Mouse (Mus musculus) spleen, adult 12 weeks (tissue): ENCODE results near the gene Hist1h2bg.
"Not testable (repeated sequence)": the region's sequence is repeated elsewhere in the genome, so short reads cannot be mapped to it uniquely, and the experiment has no call there.

ENCODE experiments used
- DNase-seq: peaks from one replicate; pipeline ENCODE4 v3.0.0; 2022; ENCODE audit warnings: low spot score

Hist1h2bg gene

GRCm38 (mm10) chr13:23562699-23563462 is 8.3 kb upstream of the Hist1h2bg start:
- no peak for DNase-seq

- no peak for DNase-seq
Observed at GRCm38 (mm10) chr13:23564482-23564881, 6.7 kb upstream of the Hist1h2bg start.

- DNase-seq = not testable (repeated sequence)
Observed at GRCm38 (mm10) chr13:23570261-23571021, 755 bp upstream of the Hist1h2bg start.

GRCm38 (mm10) chr13:23571504-23572217 is 465 bp downstream of the Hist1h2bg start:
- DNase-seq = not testable (repeated sequence)

GRCm38 (mm10) chr13:23572218-23573033 is 1.2 kb downstream of the Hist1h2bg start:
- DNase-seq = no peak

- not testable (repeated sequence) for DNase-seq
Observed at GRCm38 (mm10) chr13:23573034-23573897, 2.1 kb downstream of the Hist1h2bg start.

GRCm38 (mm10) chr13:23573898-23574524 is 2.8 kb downstream of the Hist1h2bg start, which contains the start of the genes Hist1h2bf and Hist1h2ad:
Hist1h2bf (minus strand) TSS chr13:23574196.
Hist1h2ad (plus strand) TSS chr13:23574381.
- DNase-seq = peak; percentile 85

- not testable (repeated sequence) for DNase-seq
Observed at GRCm38 (mm10) chr13:23574546-23575170, 3.5 kb downstream of the Hist1h2bg start.

GRCm38 (mm10) chr13:23575271-23575851 is 4.2 kb downstream of the Hist1h2bg start, which contains the start of gene Hist1h3d:
Hist1h3d (plus strand) TSS chr13:23575763.
- peak; percentile 76 for DNase-seq

GRCm38 (mm10) chr13:23575864-23576313 is 4.7 kb downstream of the Hist1h2bg start:
- DNase-seq = not testable (repeated sequence)

GRCm38 (mm10) chr13:23576351-23576881 is 5.2 kb downstream of the Hist1h2bg start:
- no peak for DNase-seq

- DNase-seq = no peak
Observed at GRCm38 (mm10) chr13:23576906-23577639, 5.9 kb downstream of the Hist1h2bg start.

- DNase-seq = no peak
Observed at GRCm38 (mm10) chr13:23577835-23578234, 6.6 kb downstream of the Hist1h2bg start.

- peak; percentile 97 for DNase-seq
Observed at GRCm38 (mm10) chr13:23581408-23582218, 10.4 kb downstream of the Hist1h2bg start, which contains the start of gene Hist1h4d. Hist1h4d (plus strand) TSS chr13:23581598.

GRCm38 (mm10) chr13:23582219-23583056 is 11.2 kb downstream of the Hist1h2bg start:
- DNase-seq = no peak
